Mouse (Mus musculus): ENCODE measurements around the gene Slc35f5. TPM values are rescaled to one million over a fixed set of nuclear protein-coding genes. Genes with fewer than 3 reads are reported as not detected.

Gene Slc35f5
- total and polyA plus RNA-seq, 3 experiments, result 3.9 to 6.0 (median 5.8) TPM

DNA sequence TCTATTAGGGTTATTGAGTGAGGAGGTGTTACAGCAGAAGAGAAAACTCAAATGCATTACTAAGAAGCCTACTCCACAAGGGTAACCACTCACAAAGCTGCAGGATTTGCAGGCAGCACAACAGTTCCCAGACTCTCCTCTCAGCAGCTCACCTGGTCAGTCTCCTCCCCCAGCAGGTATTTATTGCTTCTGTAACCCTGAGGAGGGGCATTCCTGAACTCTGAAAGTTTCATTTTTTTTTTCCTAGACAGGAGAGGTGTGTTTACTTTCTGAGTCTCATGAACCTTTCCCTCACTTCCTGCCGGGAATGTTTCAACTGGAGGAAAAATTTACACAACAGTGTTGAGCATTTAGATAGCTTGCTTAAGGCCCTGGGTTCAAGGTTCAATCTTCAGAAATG lies 10.0 kb upstream of the Slc35f5 start:
- no peak for DNase-seq (ENCODE audit: extremely low read depth)
- H3K79me2 ChIP-seq (replicated peaks; ENCODE audit: control insufficient read depth, extremely low read depth, insufficient read depth, poor library complexity, severe bottlenecking), result no peaks in the 10 kb centered on the region
- in situ Hi-C loops (cut with MboI; ENCODE audit: low pct_ligation_motif_present, low pct_unique_long_range_greater_than_20kb, low sequenced_read_pairs) (no loop called here), dilution Hi-C loops (cut with MboI; ENCODE audit: extremely low pct_ligation_motif_present, extremely low pct_unique_long_range_greater_than_20kb, low sequenced_read_pairs) (no loop called here)
- no peak overlapping the region for H3K4me3 ChIP-seq (replicated peaks in 1 of 3; ENCODE audit: low read depth in 2 of 3, low read length in 2 of 3, poor library complexity in 1 of 3)
- no peak overlapping the region for H3K27ac ChIP-seq (ENCODE audit: insufficient read depth, low read depth)
- no peaks in the 10 kb centered on the region for H3K36me3 ChIP-seq (replicated peaks in 1 of 2; ENCODE audit: control insufficient read depth in 1 of 2, insufficient read depth in 1 of 2, low read length in 1 of 2)
- no peaks in the 10 kb centered on the region for H3K4me1 ChIP-seq (ENCODE audit: control insufficient read depth in 1 of 2, insufficient read depth in 2 of 2)
- H3K27me3 ChIP-seq (replicated peaks), result no peaks in the 10 kb centered on the region
- H3K9me3 ChIP-seq (replicated peaks; ENCODE audit: low read length), result no peaks in the 10 kb centered on the region
- no peak overlapping the region for H3K4me2 ChIP-seq (ENCODE audit: insufficient read depth, low read depth, poor library complexity, severe bottlenecking)
- no peak overlapping the region for H3K9ac ChIP-seq (ENCODE audit: insufficient read depth, low read depth)
- TF ChIP-seq POLR2AphosphoS2 (IDR thresholded peaks at IDR 0.05; ENCODE audit: low read depth, low read length) (no peak), ZKSCAN1 (IDR thresholded peaks at IDR 0.05; ENCODE audit: borderline replicate concordance, low read depth, low read length) (no peak), JUND (conservative IDR thresholded peaks at IDR 0.05; ENCODE audit: low read depth, low read length) (no peak), SIN3A (IDR thresholded peaks at IDR 0.05; ENCODE audit: low read length) (no peak), SMC3 (IDR thresholded peaks at IDR 0.05; ENCODE audit: low read depth, low read length) (no peak), ZMIZ1 (IDR thresholded peaks at IDR 0.05; ENCODE audit: low read depth, low read length) (no peak), JUN (IDR thresholded peaks at IDR 0.05; ENCODE audit: insufficient read depth, low read depth, low read length) (no peak), BHLHE40 (IDR thresholded peaks at IDR 0.05; ENCODE audit: low read depth, low read length) (no peak), ZC3H11A (IDR thresholded peaks at IDR 0.05; ENCODE audit: low read depth, low read length) (no peak), TCF12 (IDR thresholded peaks at IDR 0.05; ENCODE audit: low read depth, low read length) (no peak), UBTF (IDR thresholded peaks at IDR 0.05; ENCODE audit: low read depth, low read length) (no peak), PAX5 (IDR thresholded peaks at IDR 0.05; ENCODE audit: low read length) (no peak), NELFE (IDR thresholded peaks at IDR 0.05; ENCODE audit: low read depth, low read length) (no peak), HCFC1 (IDR thresholded peaks at IDR 0.05; ENCODE audit: low read depth, low read length) (no peak), KAT2A (IDR thresholded peaks at IDR 0.05; ENCODE audit: insufficient replicate concordance, low read length) (no peak), MAZ (IDR thresholded peaks at IDR 0.05; ENCODE audit: low read depth, low read length) (no peak), MAX (IDR thresholded peaks at IDR 0.05; ENCODE audit: low read length) (no peak), MYC (IDR thresholded peaks at IDR 0.05; ENCODE audit: low read depth, low read length) (no peak), RCOR1 (conservative IDR thresholded peaks at IDR 0.05; ENCODE audit: low read depth, low read length) (no peak)

DNA sequence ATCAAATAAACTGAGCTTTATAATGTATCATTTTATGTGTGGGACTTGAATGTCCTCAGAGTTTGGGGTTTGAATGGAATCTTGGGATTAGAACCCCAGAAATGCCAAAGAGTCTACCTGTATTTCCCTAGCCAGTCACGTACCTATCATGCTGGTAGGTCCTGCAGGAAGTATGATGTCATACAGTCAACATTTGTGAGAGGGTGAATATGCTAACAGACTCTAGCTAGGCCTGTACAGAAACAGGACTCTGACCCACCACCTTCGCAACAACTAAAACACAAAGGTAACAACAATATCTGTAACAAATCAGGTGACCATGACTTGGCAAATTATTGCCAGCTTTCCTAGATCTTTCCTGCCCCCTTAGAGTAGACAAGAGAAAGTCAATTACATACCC lies 8.8 kb upstream of the Slc35f5 start:
- Histone ChIP-seq H3K27ac (ENCODE audit: insufficient read depth, low read depth) (no peak overlapping the region), H3K4me1 (ENCODE audit: control insufficient read depth in 1 of 2, insufficient read depth in 2 of 2) (no peaks in the 10 kb centered on the region), H3K4me3 (replicated peaks in 1 of 3; ENCODE audit: low read depth in 2 of 3, low read length in 2 of 3, poor library complexity in 1 of 3) (no peak overlapping the region), H3K79me2 (replicated peaks; ENCODE audit: control insufficient read depth, extremely low read depth, insufficient read depth, poor library complexity, severe bottlenecking) (no peaks in the 10 kb centered on the region), H3K27me3 (replicated peaks) (no peaks in the 10 kb centered on the region), H3K36me3 (replicated peaks in 1 of 2; ENCODE audit: control insufficient read depth in 1 of 2, insufficient read depth in 1 of 2, low read length in 1 of 2) (no peaks in the 10 kb centered on the region), H3K9me3 (replicated peaks; ENCODE audit: low read length) (no peaks in the 10 kb centered on the region), H3K4me2 (ENCODE audit: insufficient read depth, low read depth, poor library complexity, severe bottlenecking) (no peak overlapping the region), H3K9ac (ENCODE audit: insufficient read depth, low read depth) (no peak overlapping the region)
- in situ Hi-C loops (cut with MboI; ENCODE audit: low pct_ligation_motif_present, low pct_unique_long_range_greater_than_20kb, low sequenced_read_pairs), result no loop called here
- TF ChIP-seq MAZ (IDR thresholded peaks at IDR 0.05; ENCODE audit: low read depth, low read length), result no peak
- TF ChIP-seq SIN3A (IDR thresholded peaks at IDR 0.05; ENCODE audit: low read length), result no peak
- no peak for TF ChIP-seq MYC (IDR thresholded peaks at IDR 0.05; ENCODE audit: low read depth, low read length)
- TF ChIP-seq RCOR1 (conservative IDR thresholded peaks at IDR 0.05; ENCODE audit: low read depth, low read length), result no peak
- no peak for TF ChIP-seq UBTF (IDR thresholded peaks at IDR 0.05; ENCODE audit: low read depth, low read length)
- no peak for TF ChIP-seq PAX5 (IDR thresholded peaks at IDR 0.05; ENCODE audit: low read length)
- TF ChIP-seq JUND (conservative IDR thresholded peaks at IDR 0.05; ENCODE audit: low read depth, low read length), result no peak
- no peak for TF ChIP-seq SMC3 (IDR thresholded peaks at IDR 0.05; ENCODE audit: low read depth, low read length)
- TF ChIP-seq USF1 (IDR thresholded peaks at IDR 0.05; ENCODE audit: low read depth, low read length), result no peak
- no peak for TF ChIP-seq BHLHE40 (IDR thresholded peaks at IDR 0.05; ENCODE audit: low read depth, low read length)
- TF ChIP-seq CTCF (conservative IDR thresholded peaks at IDR 0.05 in 1 of 2, IDR thresholded peaks at IDR 0.05 in 1 of 2; ENCODE audit: low read depth in 2 of 2, low read length in 2 of 2), result no peak
- TF ChIP-seq ELF1 (IDR thresholded peaks at IDR 0.05; ENCODE audit: low read depth, low read length), result no peak
- TF ChIP-seq MAFK (IDR thresholded peaks at IDR 0.05; ENCODE audit: insufficient replicate concordance, low read length), result no peak
- no peak for TF ChIP-seq JUN (IDR thresholded peaks at IDR 0.05; ENCODE audit: insufficient read depth, low read depth, low read length)
- no peak for TF ChIP-seq ZMIZ1 (IDR thresholded peaks at IDR 0.05; ENCODE audit: low read depth, low read length)
- TF ChIP-seq MEF2A (IDR thresholded peaks at IDR 0.05; ENCODE audit: borderline replicate concordance, low read depth, low read length), result no peak
- no peak for TF ChIP-seq POLR2AphosphoS2 (IDR thresholded peaks at IDR 0.05; ENCODE audit: low read depth, low read length)
- TF ChIP-seq HCFC1 (IDR thresholded peaks at IDR 0.05; ENCODE audit: low read depth, low read length), result no peak
- dilution Hi-C loops (cut with MboI; ENCODE audit: extremely low pct_ligation_motif_present, extremely low pct_unique_long_range_greater_than_20kb, low sequenced_read_pairs), result no loop called here
- DNase-seq (ENCODE audit: extremely low read depth), result no peak
